Mouse (Mus musculus): ENCODE measurements around the gene Gemin4.
"Not testable (repeated sequence)": the region's sequence is repeated elsewhere in the genome, so short reads cannot be mapped to it uniquely, and the experiment has no call there.

Gene Gemin4

DNA sequence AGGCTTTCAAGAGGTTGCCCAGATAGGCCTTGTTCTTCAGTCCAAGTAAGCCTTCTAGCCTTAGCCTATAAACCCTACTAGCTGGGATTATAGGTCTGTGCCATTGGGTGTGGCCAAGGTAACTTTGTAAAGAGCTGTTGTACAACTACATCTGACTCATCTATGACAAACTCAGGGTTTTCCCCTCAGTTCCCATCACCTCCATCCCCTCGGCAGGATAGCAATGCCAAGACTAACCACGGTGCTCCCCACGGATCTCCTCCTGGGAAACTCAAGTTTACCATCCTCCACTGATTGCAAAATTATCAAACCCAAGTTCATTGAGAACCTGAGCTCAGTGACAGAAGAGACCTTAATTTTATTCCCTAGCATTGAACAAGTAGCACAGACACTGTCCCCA is 18.7 kb upstream of the Gemin4 start:
- Histone ChIP-seq H3K9me3 (ENCODE audit: low read length) (no peaks in the 10 kb centered on the region), H3K4me1 (replicated peaks; ENCODE audit: low read depth, low read length) (no peaks in the 10 kb centered on the region; the same call in 1 of the 2 replicates), H3K4me3 (replicated peaks; ENCODE audit: low read length) (no peak overlapping the region), H3K27me3 (ENCODE audit: insufficient read depth, low read length) (no peaks in the 10 kb centered on the region), H3K36me3 (ENCODE audit: insufficient read depth, low read length) (peaks cover 78% of the 10 kb centered on the region)
- TF ChIP-seq NANOG (IDR thresholded peaks at IDR 0.05; ENCODE audit: borderline replicate concordance, low read length): no peak
- TF ChIP-seq CTCF (conservative IDR thresholded peaks at IDR 0.05; ENCODE audit: low read length): no peak
- TF ChIP-seq POU5F1 (IDR thresholded peaks at IDR 0.05; ENCODE audit: borderline replicate concordance, low read length): no peak

DNA sequence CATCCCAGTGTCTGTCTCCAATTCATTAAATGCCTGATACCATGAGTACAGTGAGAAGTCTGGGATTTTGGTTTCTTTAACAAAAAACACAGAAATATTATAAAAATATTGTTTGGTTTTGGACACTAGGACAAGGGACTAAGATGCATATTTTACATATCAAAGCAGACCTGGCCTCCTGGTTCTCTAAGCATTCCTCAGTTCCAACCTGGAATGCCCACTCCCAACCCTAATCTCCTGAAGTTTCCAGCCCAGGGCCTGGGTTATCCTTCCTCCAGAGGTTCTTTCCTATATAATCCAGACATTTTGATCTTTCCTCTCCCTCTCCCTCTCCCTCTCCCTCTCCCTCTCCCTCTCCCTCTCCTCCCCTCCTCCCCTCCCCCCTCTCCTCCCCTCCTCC is 7.6 kb upstream of the Gemin4 start:
- Histone ChIP-seq H3K36me3 (ENCODE audit: insufficient read depth, low read length) (peaks cover 52% of the 10 kb centered on the region), H3K4me3 (replicated peaks; ENCODE audit: low read length) (no peak overlapping the region), H3K27me3 (ENCODE audit: insufficient read depth, low read length) (no peaks in the 10 kb centered on the region), H3K9me3 (ENCODE audit: low read length) (no peaks in the 10 kb centered on the region), H3K4me1 (replicated peaks; ENCODE audit: low read depth, low read length) (peaks cover 20% of the 10 kb centered on the region)
- TF ChIP-seq NANOG (IDR thresholded peaks at IDR 0.05; ENCODE audit: borderline replicate concordance, low read length): no peak
- no peak for TF ChIP-seq POU5F1 (IDR thresholded peaks at IDR 0.05; ENCODE audit: borderline replicate concordance, low read length)
- no peak for TF ChIP-seq CTCF (conservative IDR thresholded peaks at IDR 0.05; ENCODE audit: low read length)

DNA sequence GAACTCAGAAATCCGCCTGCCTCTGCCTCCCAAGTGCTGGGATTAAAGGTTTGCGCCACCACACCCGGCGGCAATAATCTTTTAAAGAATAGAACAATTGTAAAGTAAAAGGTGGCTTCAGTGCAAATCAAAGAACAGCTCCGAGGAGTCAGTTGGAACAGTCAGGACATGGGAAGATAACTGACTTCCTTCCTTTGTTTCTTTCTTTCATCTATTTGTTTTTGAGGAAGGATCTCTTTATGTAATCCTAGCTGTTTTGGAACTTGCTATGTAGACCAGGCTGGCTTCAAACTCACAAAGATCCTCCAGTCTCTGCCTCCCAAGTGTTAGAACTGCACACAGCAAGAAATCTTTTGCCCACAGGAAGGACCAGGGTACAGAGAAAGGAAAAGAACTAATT is 7.2 kb upstream of the Gemin4 start:
- no peaks in the 10 kb centered on the region for H3K9me3 ChIP-seq (ENCODE audit: low read length)
- H3K4me1 ChIP-seq (replicated peaks; ENCODE audit: low read depth, low read length): peaks cover 20% of the 10 kb centered on the region
- no peaks in the 10 kb centered on the region for H3K27me3 ChIP-seq (ENCODE audit: insufficient read depth, low read length)
- no peak overlapping the region for H3K4me3 ChIP-seq (replicated peaks; ENCODE audit: low read length)
- peaks cover 56% of the 10 kb centered on the region for H3K36me3 ChIP-seq (ENCODE audit: insufficient read depth, low read length)
- TF ChIP-seq POU5F1 (IDR thresholded peaks at IDR 0.05; ENCODE audit: borderline replicate concordance, low read length): no peak
- peak; percentile 84 for TF ChIP-seq NANOG (IDR thresholded peaks at IDR 0.05; ENCODE audit: borderline replicate concordance, low read length)

DNA sequence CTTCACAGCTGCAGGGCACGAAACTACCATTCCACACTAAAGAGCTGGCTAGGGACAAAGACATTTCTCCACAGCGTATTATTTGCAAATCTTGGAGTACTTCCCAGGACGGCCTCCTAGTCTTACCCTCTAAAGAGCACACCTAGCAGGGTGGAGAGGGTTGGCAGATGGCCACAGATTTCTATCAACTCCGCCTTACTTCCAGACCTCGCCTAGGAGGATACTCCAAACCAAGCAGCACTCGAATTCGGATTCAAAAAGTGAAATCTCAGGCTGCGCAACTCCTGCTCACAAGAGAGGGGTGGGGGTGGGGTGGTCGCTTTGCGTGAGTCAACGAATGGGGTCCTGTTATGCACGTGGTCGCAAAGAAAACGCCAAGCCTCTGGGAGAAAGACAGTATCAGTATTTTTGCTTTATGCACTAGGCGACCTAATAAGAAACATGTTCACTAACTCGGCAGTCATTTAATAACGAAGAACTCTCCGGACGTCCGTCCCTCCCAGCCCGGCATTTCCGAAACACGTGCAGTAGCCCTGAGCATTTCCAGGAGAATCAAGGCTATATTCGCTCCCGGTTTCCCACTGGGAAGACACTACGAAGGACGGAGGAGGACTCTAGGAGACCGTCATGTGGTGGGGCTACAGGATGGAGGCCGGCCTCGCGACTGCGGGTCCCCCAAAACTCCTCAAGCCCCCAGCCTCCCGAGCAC is 629 bp downstream of the Gemin4 start:
- no peaks in the 10 kb centered on the region for H3K27me3 ChIP-seq (ENCODE audit: insufficient read depth, low read length)
- H3K9me3 ChIP-seq (ENCODE audit: low read length): no peaks in the 10 kb centered on the region
- peak overlapping the region; percentile 96 for H3K4me3 ChIP-seq (replicated peaks; ENCODE audit: low read length)
- H3K4me1 ChIP-seq (replicated peaks; ENCODE audit: low read depth, low read length): peaks cover 52% of the 10 kb centered on the region
- no peak for TF ChIP-seq CTCF (conservative IDR thresholded peaks at IDR 0.05; ENCODE audit: low read length)
- TF ChIP-seq NANOG (IDR thresholded peaks at IDR 0.05; ENCODE audit: borderline replicate concordance, low read length): no peak
- no peak for TF ChIP-seq POU5F1 (IDR thresholded peaks at IDR 0.05; ENCODE audit: borderline replicate concordance, low read length)
- H3K36me3 ChIP-seq (ENCODE audit: insufficient read depth, low read length): peaks cover 77% of the 10 kb centered on the region

DNA sequence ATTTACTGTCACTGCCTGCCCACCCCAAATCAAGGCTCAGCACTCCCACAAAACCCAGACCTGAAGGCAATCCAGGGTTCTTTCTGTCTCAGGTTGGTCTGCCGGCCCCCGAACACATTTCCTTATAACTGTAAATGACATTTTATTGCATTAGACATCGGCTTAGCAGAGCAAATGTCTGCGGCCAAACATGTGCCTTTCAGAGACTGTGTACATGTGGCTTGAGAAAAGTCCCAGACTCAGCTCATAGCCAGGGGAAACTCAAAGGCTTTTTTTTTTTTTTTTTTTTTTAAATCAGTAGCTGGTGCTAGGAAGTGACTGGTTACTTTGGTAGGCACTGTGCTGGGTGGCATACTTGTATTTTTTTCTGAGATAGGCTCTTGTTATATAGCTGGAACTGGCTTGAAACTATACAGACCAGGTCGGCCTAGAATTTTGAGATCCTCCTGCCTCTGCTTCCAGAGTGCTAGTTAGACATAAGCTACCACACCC is 1.4 kb downstream of the Gemin4 start:
- peaks cover 77% of the 10 kb centered on the region for H3K36me3 ChIP-seq (ENCODE audit: insufficient read depth, low read length)
- no peaks in the 10 kb centered on the region for H3K27me3 ChIP-seq (ENCODE audit: insufficient read depth, low read length)
- TF ChIP-seq POU5F1 (IDR thresholded peaks at IDR 0.05; ENCODE audit: borderline replicate concordance, low read length) (no peak), CTCF (conservative IDR thresholded peaks at IDR 0.05; ENCODE audit: low read length) (no peak), NANOG (IDR thresholded peaks at IDR 0.05; ENCODE audit: borderline replicate concordance, low read length) (no peak)
- no peaks in the 10 kb centered on the region for H3K9me3 ChIP-seq (ENCODE audit: low read length)
- peak overlapping the region; percentile 96 for H3K4me3 ChIP-seq (replicated peaks; ENCODE audit: low read length)
- H3K4me1 ChIP-seq (replicated peaks; ENCODE audit: low read depth, low read length): peaks cover 53% of the 10 kb centered on the region

DNA sequence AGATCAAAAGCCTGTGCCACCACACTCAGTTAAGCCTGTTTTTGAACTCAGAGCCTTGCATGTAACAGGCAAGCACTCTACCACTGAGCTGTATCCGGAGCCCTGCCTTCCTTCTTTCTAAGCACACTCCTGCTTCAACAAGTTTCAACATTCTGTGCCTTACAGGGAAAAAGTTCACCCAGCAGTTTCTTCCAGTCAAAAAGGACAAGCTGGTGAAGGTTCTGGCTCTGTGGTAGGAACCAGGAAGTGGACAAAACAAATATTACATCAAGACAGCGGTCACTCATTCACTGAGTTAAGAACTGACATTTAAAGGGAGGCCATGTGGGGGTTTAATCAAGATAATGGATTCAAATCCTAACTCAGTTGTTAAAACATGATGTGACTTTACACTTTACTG is 2.5 kb downstream of the Gemin4 start:
- no peak for TF ChIP-seq CTCF (conservative IDR thresholded peaks at IDR 0.05; ENCODE audit: low read length)
- TF ChIP-seq NANOG (IDR thresholded peaks at IDR 0.05; ENCODE audit: borderline replicate concordance, low read length): no peak
- no peak for TF ChIP-seq POU5F1 (IDR thresholded peaks at IDR 0.05; ENCODE audit: borderline replicate concordance, low read length)
- H3K9me3 ChIP-seq (ENCODE audit: low read length): no peaks in the 10 kb centered on the region

DNA sequence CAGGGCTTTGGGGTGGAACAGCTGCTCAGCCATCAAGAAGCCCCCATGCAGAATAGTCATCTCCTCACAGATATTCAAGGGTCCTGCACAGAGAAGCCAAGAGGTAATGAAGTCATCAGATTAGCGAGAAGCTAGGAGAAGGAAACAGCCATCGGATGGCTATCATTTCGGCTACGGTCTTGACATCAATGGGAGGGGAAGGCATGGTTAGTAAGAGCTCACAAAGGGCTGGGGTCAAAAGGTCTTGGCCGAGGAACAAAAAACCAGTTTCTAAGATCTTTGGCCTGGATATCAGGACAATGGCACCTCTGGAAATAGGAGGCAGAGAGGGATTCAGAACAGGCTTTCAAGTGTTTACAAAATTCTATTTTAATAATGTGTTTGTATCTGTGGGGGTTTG is 3.6 kb downstream of the Gemin4 start:
- Histone ChIP-seq H3K4me3 (replicated peaks; ENCODE audit: low read length) (no peak overlapping the region), H3K36me3 (ENCODE audit: insufficient read depth, low read length) (peaks cover 80% of the 10 kb centered on the region), H3K27me3 (ENCODE audit: insufficient read depth, low read length) (no peaks in the 10 kb centered on the region), H3K9me3 (ENCODE audit: low read length) (no peaks in the 10 kb centered on the region), H3K4me1 (replicated peaks; ENCODE audit: low read depth, low read length) (peaks cover 59% of the 10 kb centered on the region)
- TF ChIP-seq CTCF (conservative IDR thresholded peaks at IDR 0.05; ENCODE audit: low read length): no peak
- TF ChIP-seq NANOG (IDR thresholded peaks at IDR 0.05; ENCODE audit: borderline replicate concordance, low read length): no peak
- TF ChIP-seq POU5F1 (IDR thresholded peaks at IDR 0.05; ENCODE audit: borderline replicate concordance, low read length): no peak

More for the DNA sequence above, 2.5 kb downstream of the Gemin4 start:
- Histone ChIP-seq H3K27me3 (ENCODE audit: insufficient read depth, low read length) (no peaks in the 10 kb centered on the region), H3K4me3 (replicated peaks; ENCODE audit: low read length) (no peak overlapping the region), H3K36me3 (ENCODE audit: insufficient read depth, low read length) (peaks cover 79% of the 10 kb centered on the region), H3K4me1 (replicated peaks; ENCODE audit: low read depth, low read length) (peaks cover 55% of the 10 kb centered on the region)

DNA sequence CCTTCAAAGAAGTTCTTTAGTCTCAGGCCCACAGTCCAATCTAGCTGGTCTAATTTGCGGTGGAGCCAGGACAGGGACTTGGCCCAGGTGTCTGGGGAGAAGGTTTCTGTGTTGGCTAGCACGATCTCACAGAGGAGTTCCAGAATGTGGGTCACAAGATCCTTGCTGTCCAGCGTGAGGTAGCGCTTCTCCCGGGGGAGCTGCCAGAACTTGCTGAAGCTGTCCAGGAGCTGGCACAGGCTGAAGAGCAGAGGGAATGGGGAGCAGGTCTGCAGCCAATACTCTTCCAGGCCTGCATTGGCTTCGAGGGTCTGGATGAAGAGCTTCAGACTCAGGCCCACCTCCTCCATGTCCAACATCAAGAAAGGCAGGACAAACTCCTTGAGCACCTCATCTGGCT is 5.9 kb downstream of the Gemin4 start:
- H3K4me1 ChIP-seq (replicated peaks; ENCODE audit: low read depth, low read length): peaks cover 46% of the 10 kb centered on the region
- peaks cover 96% of the 10 kb centered on the region for H3K36me3 ChIP-seq (ENCODE audit: insufficient read depth, low read length)
- not testable (repeated sequence) for H3K4me3 ChIP-seq (replicated peaks; ENCODE audit: low read length); H3K27me3 ChIP-seq (ENCODE audit: insufficient read depth, low read length); H3K9me3 ChIP-seq (ENCODE audit: low read length)
